Mouse (Mus musculus): ENCODE results near the gene Rnase2b. TPM values are rescaled to one million over a fixed set of nuclear protein-coding genes. Genes with fewer than 3 reads are reported as not detected.
"Not testable (repeated sequence)": the region's sequence is repeated elsewhere in the genome, so short reads cannot be mapped to it uniquely, and the experiment has no call there.

Rnase2b gene
- polyA plus RNA-seq, 1 experiment from 2014 or later: not detected

- 34% methylated on average over 9 of the region's 9 CpGs for WGBS
- H3K4me3 ChIP-seq (ENCODE audit: control insufficient read depth in 1 of 2, insufficient read depth in 1 of 2, low read depth in 1 of 2, low read length in 2 of 2); H3K27ac ChIP-seq (replicated peaks in 1 of 2; ENCODE audit: control insufficient read depth in 1 of 2, insufficient read depth in 1 of 2, low read depth in 2 of 2, low read length in 2 of 2); ATAC-seq (ENCODE audit: insufficient number of reproducible peaks, insufficient read depth, low FRiP score, low read depth); H3K4me1 ChIP-seq (ENCODE audit: control insufficient read depth in 2 of 2, insufficient read depth in 2 of 2, low read length in 2 of 2); H3K9ac ChIP-seq (ENCODE audit: low read length); H3K36me3 ChIP-seq (ENCODE audit: control insufficient read depth, insufficient read depth, low read length); H3K27me3 ChIP-seq (ENCODE audit: control insufficient read depth, insufficient read depth, low read length); H3K9me3 ChIP-seq (ENCODE audit: control insufficient read depth, low read length): not testable (repeated sequence)
- 0 out of 2 replicates have a peak overlapping the region, but pooled peaks have one; percentile 11 for H3K4me2 ChIP-seq (ENCODE audit: low read length)
Observed at GRCm38 (mm10) chr14:51172095-51172865, 10.2 kb downstream of the Rnase2b start.

DNA sequence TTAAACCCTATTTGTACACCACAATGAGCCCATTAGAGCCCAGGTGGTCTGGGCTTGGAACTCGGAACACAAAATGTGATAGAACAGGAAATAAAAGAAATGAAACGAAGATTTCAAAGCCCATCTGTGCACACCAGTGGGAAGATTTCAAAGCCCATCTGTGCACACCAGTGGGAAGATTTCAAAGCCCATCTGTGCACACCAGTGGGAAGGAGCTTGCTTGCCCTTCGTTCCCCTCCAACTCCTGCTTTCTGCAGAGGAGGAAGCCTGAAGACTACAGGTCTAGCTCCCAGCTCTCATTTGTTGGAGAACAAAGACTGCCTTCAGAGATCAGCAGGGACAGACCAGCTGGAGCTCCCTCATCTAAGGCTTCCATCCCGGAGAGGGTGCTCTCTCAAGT, 10.9 kb downstream of the Rnase2b start:
- H3K36me3 ChIP-seq (ENCODE audit: control insufficient read depth, insufficient read depth, low read length); H3K27ac ChIP-seq (replicated peaks in 1 of 2; ENCODE audit: control insufficient read depth in 1 of 2, insufficient read depth in 1 of 2, low read depth in 2 of 2, low read length in 2 of 2); H3K4me3 ChIP-seq (ENCODE audit: control insufficient read depth in 1 of 2, insufficient read depth in 1 of 2, low read depth in 1 of 2, low read length in 2 of 2); H3K27me3 ChIP-seq (ENCODE audit: control insufficient read depth, insufficient read depth, low read length); H3K9ac ChIP-seq (ENCODE audit: low read length); H3K4me1 ChIP-seq (ENCODE audit: control insufficient read depth in 2 of 2, insufficient read depth in 2 of 2, low read length in 2 of 2); ATAC-seq (ENCODE audit: insufficient number of reproducible peaks, insufficient read depth, low FRiP score, low read depth); H3K9me3 ChIP-seq (ENCODE audit: control insufficient read depth, low read length): not testable (repeated sequence)
- 50% methylated on average over 4 of the region's 4 CpGs for WGBS
- H3K4me2 ChIP-seq (ENCODE audit: low read length): 0 out of 2 replicates have a peak overlapping the region, but pooled peaks have one; percentile 11

- no peak overlapping the region for H3K27ac ChIP-seq (replicated peaks in 1 of 2; ENCODE audit: control insufficient read depth in 1 of 2, insufficient read depth in 1 of 2, low read depth in 2 of 2, low read length in 2 of 2)
- WGBS: 83% methylated on average over 4 of the region's 4 CpGs
- H3K36me3 ChIP-seq (ENCODE audit: control insufficient read depth, insufficient read depth, low read length): no peaks in the 10 kb centered on the region
- H3K9ac ChIP-seq (ENCODE audit: low read length): no peak overlapping the region
- no peaks in the 10 kb centered on the region for H3K4me1 ChIP-seq (ENCODE audit: control insufficient read depth in 2 of 2, insufficient read depth in 2 of 2, low read length in 2 of 2)
- no peaks in the 10 kb centered on the region for H3K9me3 ChIP-seq (ENCODE audit: control insufficient read depth, low read length)
- no peak overlapping the region for H3K4me3 ChIP-seq (ENCODE audit: control insufficient read depth in 1 of 2, insufficient read depth in 1 of 2, low read depth in 1 of 2, low read length in 2 of 2)
- H3K27me3 ChIP-seq (ENCODE audit: control insufficient read depth, insufficient read depth, low read length): no peaks in the 10 kb centered on the region
- ATAC-seq (ENCODE audit: insufficient number of reproducible peaks, insufficient read depth, low FRiP score, low read depth): no peak
- no peak overlapping the region for H3K4me2 ChIP-seq (ENCODE audit: low read length)
Observed at GRCm38 (mm10) chr14:51173843-51174242, 11.8 kb downstream of the Rnase2b start.

- 64% methylated on average over 2 of the region's 2 CpGs for WGBS
- not testable (repeated sequence) for H3K9ac ChIP-seq (ENCODE audit: low read length)
Observed at GRCm38 (mm10) chr14:51181051-51181450, 19.0 kb downstream of the Rnase2b start.

GRCm38 (mm10) chr14:51195681-51196080, 33.6 kb downstream of the Rnase2b start:
- no peak overlapping the region for H3K9ac ChIP-seq (ENCODE audit: low read length)
- no peaks in the 10 kb centered on the region for H3K9me3 ChIP-seq (ENCODE audit: control insufficient read depth, low read length)
- no peaks in the 10 kb centered on the region for H3K36me3 ChIP-seq (ENCODE audit: control insufficient read depth, insufficient read depth, low read length)
- ATAC-seq (ENCODE audit: insufficient number of reproducible peaks, insufficient read depth, low FRiP score, low read depth): no peak
- WGBS: 81% methylated on average over 4 of the region's 4 CpGs
- H3K4me2 ChIP-seq (ENCODE audit: low read length): no peak overlapping the region
- no peaks in the 10 kb centered on the region for H3K4me1 ChIP-seq (ENCODE audit: control insufficient read depth in 2 of 2, insufficient read depth in 2 of 2, low read length in 2 of 2)
- H3K27me3 ChIP-seq (ENCODE audit: control insufficient read depth, insufficient read depth, low read length): no peaks in the 10 kb centered on the region
- H3K4me3 ChIP-seq (ENCODE audit: control insufficient read depth in 1 of 2, insufficient read depth in 1 of 2, low read depth in 1 of 2, low read length in 2 of 2): no peak overlapping the region
- no peak overlapping the region for H3K27ac ChIP-seq (replicated peaks in 1 of 2; ENCODE audit: control insufficient read depth in 1 of 2, insufficient read depth in 1 of 2, low read depth in 2 of 2, low read length in 2 of 2)

More at GRCm38 (mm10) chr14:51181051-51181450, 19.0 kb downstream of the Rnase2b start:
- H3K36me3 ChIP-seq (ENCODE audit: control insufficient read depth, insufficient read depth, low read length); H3K4me2 ChIP-seq (ENCODE audit: low read length); ATAC-seq (ENCODE audit: insufficient number of reproducible peaks, insufficient read depth, low FRiP score, low read depth); H3K27ac ChIP-seq (replicated peaks in 1 of 2; ENCODE audit: control insufficient read depth in 1 of 2, insufficient read depth in 1 of 2, low read depth in 2 of 2, low read length in 2 of 2); H3K4me3 ChIP-seq (ENCODE audit: control insufficient read depth in 1 of 2, insufficient read depth in 1 of 2, low read depth in 1 of 2, low read length in 2 of 2); H3K4me1 ChIP-seq (ENCODE audit: control insufficient read depth in 2 of 2, insufficient read depth in 2 of 2, low read length in 2 of 2); H3K9me3 ChIP-seq (ENCODE audit: control insufficient read depth, low read length); H3K27me3 ChIP-seq (ENCODE audit: control insufficient read depth, insufficient read depth, low read length): not testable (repeated sequence)

DNA sequence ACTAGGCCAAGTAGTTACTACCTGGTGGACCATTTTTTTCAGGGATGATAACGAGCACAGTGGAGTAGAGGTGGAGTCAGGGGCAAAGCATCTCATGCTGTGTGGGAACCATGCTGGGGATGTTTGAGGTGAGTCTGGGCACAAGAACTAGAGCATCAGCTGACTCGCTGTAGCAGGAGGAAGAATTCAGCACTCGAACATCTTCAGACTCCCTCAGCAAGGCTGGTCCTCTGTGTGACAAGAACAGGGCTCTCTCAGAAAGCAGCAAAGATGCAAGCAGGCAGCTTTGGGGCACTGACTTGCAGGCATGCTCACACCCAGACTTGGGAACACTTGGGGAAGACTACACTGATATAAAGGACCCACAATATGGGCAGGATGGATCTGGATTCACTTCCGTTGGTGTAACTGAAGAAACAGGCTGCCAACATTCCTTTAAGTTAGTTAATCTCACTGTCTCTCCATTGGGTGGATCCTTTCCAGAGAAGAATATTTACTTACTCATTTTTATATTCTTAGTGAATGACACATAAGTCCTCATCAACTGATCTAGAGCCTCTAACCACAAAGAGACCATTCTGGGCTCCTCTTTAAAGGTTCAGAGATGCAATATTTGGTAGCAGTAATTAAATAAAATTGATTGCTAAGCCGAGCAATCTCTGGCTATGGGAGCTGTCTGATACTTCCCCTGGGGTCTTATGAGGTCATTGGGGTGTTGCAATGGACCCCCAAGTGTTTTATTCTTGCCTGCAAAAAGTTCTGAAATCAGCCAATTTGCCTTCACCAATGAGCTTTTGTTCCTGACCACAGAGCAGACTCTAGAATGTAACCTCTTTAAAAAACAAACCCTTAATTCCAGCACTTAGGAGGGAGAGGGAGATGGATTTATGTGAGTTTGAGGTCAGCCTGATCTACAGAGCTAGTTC, 37.3 kb downstream of the Rnase2b start, which contains the start of gene Ang2:
Gene Ang2 (minus strand): TSS at position 51 of the 926 bp plus-strand sequence.
- H3K9ac ChIP-seq (ENCODE audit: low read length): no peak within 1 kb of the TSS
- no peaks in the 10 kb centered on the region for H3K36me3 ChIP-seq (ENCODE audit: control insufficient read depth, insufficient read depth, low read length)
- no peak for ATAC-seq (ENCODE audit: insufficient number of reproducible peaks, insufficient read depth, low FRiP score, low read depth)
- no peak within 1 kb of the TSS for H3K4me3 ChIP-seq (ENCODE audit: control insufficient read depth in 1 of 2, insufficient read depth in 1 of 2, low read depth in 1 of 2, low read length in 2 of 2)
- H3K27ac ChIP-seq (replicated peaks in 1 of 2; ENCODE audit: control insufficient read depth in 1 of 2, insufficient read depth in 1 of 2, low read depth in 2 of 2, low read length in 2 of 2): no peak within 1 kb of the TSS
- H3K4me1 ChIP-seq (ENCODE audit: control insufficient read depth in 2 of 2, insufficient read depth in 2 of 2, low read length in 2 of 2): no peaks in the 10 kb centered on the region
- no peak within 1 kb of the TSS for H3K4me2 ChIP-seq (ENCODE audit: low read length)
- WGBS: 77% methylated on average over 5 of the region's 5 CpGs
- H3K27me3 ChIP-seq (ENCODE audit: control insufficient read depth, insufficient read depth, low read length): no peaks in the 10 kb centered on the region
- H3K9me3 ChIP-seq (ENCODE audit: control insufficient read depth, low read length): no peaks in the 10 kb centered on the region

- Histone ChIP-seq H3K27ac (replicated peaks in 1 of 2; ENCODE audit: control insufficient read depth in 1 of 2, insufficient read depth in 1 of 2, low read depth in 2 of 2, low read length in 2 of 2) (no peak overlapping the region), H3K9me3 (ENCODE audit: control insufficient read depth, low read length) (no peaks in the 10 kb centered on the region), H3K4me3 (ENCODE audit: control insufficient read depth in 1 of 2, insufficient read depth in 1 of 2, low read depth in 1 of 2, low read length in 2 of 2) (no peak overlapping the region), H3K9ac (ENCODE audit: low read length) (no peak overlapping the region), H3K4me1 (ENCODE audit: control insufficient read depth in 2 of 2, insufficient read depth in 2 of 2, low read length in 2 of 2) (no peaks in the 10 kb centered on the region), H3K4me2 (ENCODE audit: low read length) (no peak overlapping the region), H3K27me3 (ENCODE audit: control insufficient read depth, insufficient read depth, low read length) (no peaks in the 10 kb centered on the region), H3K36me3 (ENCODE audit: control insufficient read depth, insufficient read depth, low read length) (no peaks in the 10 kb centered on the region)
- ATAC-seq (ENCODE audit: insufficient number of reproducible peaks, insufficient read depth, low FRiP score, low read depth): no peak
- WGBS: 81% methylated on average over 2 of the region's 2 CpGs
Observed at GRCm38 (mm10) chr14:51200054-51200453, 38.0 kb downstream of the Rnase2b start.
